Mouse (Mus musculus) right cerebral cortex, postnatal 36 days (tissue): ENCODE measurements around the gene Synpo2.

Experiments used
- DNase-seq, 2 experiments: peaks; one replicate each; pipeline ENCODE4 v3.0.0; 2022; ENCODE audit warnings: low spot score in 2 of 2, mixed read lengths in 1 of 2

The Synpo2 gene

DNA sequence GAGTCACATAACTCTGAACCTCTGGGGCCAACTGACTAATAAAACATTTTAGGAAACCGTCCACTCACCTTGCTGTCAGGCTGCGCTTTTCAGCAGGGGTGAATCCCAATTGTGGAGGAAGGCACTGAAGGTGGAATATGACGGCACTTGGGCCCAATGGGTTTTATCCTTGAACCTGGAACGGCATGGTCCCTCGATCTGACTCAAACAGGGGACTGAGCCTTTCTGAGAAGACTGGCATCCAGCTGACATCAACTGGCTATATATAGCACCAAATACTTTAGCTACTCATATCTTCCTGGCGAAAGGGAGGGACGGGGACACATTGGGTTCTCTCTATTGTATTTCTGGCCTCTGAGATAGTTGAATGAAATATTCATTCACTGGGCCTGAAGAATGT lies 201.2 kb downstream of the Synpo2 start, which contains the start of gene Myoz2:
TSS of gene Myoz2 (minus strand) at position 264 of the 400 bp plus-strand sequence.
- DNase-seq: no peak

DNA sequence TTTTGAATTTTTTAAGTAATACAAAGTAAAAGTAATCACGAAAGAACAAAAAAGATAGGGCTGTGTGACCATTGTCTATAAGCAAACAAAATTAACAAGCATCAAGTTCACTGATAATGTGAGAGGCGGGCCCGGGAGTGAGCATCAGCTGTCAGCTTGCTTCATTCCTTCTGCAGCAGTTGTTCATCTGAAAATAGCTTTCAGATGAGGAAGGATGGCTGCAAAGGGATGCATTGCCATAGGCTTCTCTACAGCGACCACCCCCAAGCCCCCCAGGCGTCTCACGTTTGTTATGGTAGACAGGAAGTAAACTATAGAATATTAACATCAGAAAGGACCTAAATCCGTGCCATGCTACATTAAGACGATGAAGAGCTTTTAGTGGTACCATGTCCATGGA lies 202.1 kb downstream of the Synpo2 start:
- no peak for DNase-seq
